Mouse (Mus musculus) limb, embryonic 15.5 days (tissue): Measurements from ENCODE around the gene Rprd2. TPM values are rescaled to one million over a fixed set of nuclear protein-coding genes. Genes with fewer than 3 reads are reported as not detected.
"Not testable (repeated sequence)": the region's sequence is repeated elsewhere in the genome, so short reads cannot be mapped to it uniquely, and the experiment has no call there.

Experiments used
- ATAC-seq: fragments of 200-750 bp; cut with Nextera tagmentation; 2 replicates; pipeline ENCODE4 v1.8.0; 2017; ENCODE audit warnings: low read depth, moderate TSS enrichment; ENCODE audit not compliant: insufficient number of reproducible peaks, low FRiP score, low TSS enrichment
- H3K27ac ChIP-seq: fragments of 300-500 bp; sonication (generic); 2 replicates; pipeline ENCODE4 v1.5.1; 2015; ENCODE audit warnings: moderate library complexity, mild to moderate bottlenecking, inconsistent platforms
- H3K27me3 ChIP-seq: fragments of 300-500 bp; sonication (generic); 2 replicates; pipeline ENCODE4 v1.6.1; 2015; ENCODE audit warnings: inconsistent platforms
- H3K36me3 ChIP-seq: fragments of 300-500 bp; sonication (generic); 2 replicates; pipeline ENCODE4 v1.6.1; 2015; ENCODE audit warnings: inconsistent platforms
- H3K4me1 ChIP-seq: fragments of 300-500 bp; sonication (generic); 2 replicates; pipeline ENCODE4 v1.6.1; 2015; ENCODE audit warnings: inconsistent platforms
- H3K4me2 ChIP-seq: fragments of 300-500 bp; sonication (generic); 2 replicates; pipeline ENCODE4 v1.6.1; 2015; ENCODE audit warnings: mild to moderate bottlenecking, inconsistent platforms
- H3K4me3 ChIP-seq: fragments of 300-500 bp; sonication (generic); 2 replicates; pipeline ENCODE4 v1.5.1; 2015; ENCODE audit warnings: mild to moderate bottlenecking, inconsistent platforms
- H3K9ac ChIP-seq: fragments of 300-500 bp; sonication (generic); 2 replicates; pipeline ENCODE4 v1.6.1; 2015; ENCODE audit warnings: inconsistent platforms
- H3K9me3 ChIP-seq: fragments of 300-500 bp; sonication (generic); 2 replicates; pipeline ENCODE4 v1.6.1; 2016; ENCODE audit warnings: inconsistent platforms
- WGBS: fragments of 180-500 bp; shearing (Covaris S2); methylation state at CpG from one replicate; pipeline ENCODE4 v1.1.7; 2015; 5-methylcytosine and 5-hydroxymethylcytosine counted together
- polyA plus RNA-seq: library from polyadenylated mRNA; unstranded; fragments of >200 nt; fragmentation: Nextera tagmentation; extraction: Ambion mirVana; gene quantifications from 2 replicates; pipeline ENCODE4 v1.2.1, GENCODE M21; 2015

Gene Rprd2
- polyA plus RNA-seq = 19.3 and 19.6 TPM in 2 replicates

GRCm38 (mm10) chr3:95818571-95819288 lies at the start of gene Rprd2:
TSS of gene Rprd2 (minus strand) at chr3:95818863.
- H3K27ac ChIP-seq = peak within 1 kb of the TSS; percentile 100
- no peaks in the 10 kb centered on the region for H3K27me3 ChIP-seq
- H3K36me3 ChIP-seq = no peaks in the 10 kb centered on the region
- peak within 1 kb of the TSS; percentile 73 for H3K4me3 ChIP-seq
- under 1% methylated on average over 56 of the region's 60 CpGs for WGBS
- ATAC-seq = peak; percentile 50; the same call in 1 of the 2 replicates
- no peaks in the 10 kb centered on the region for H3K9me3 ChIP-seq
- peak within 1 kb of the TSS; percentile 49 for H3K4me2 ChIP-seq
- H3K4me1 ChIP-seq = peaks cover 9% of the 10 kb centered on the region
- H3K9ac ChIP-seq = peak within 1 kb of the TSS; percentile 77

GRCm38 (mm10) chr3:95867408-95867807 lies 48.7 kb upstream of the Rprd2 start:
- Histone ChIP-seq H3K4me2 (no peak overlapping the region), H3K9me3 (no peaks in the 10 kb centered on the region), H3K36me3 (peaks cover 50% of the 10 kb centered on the region), H3K27me3 (no peaks in the 10 kb centered on the region), H3K27ac (no peak overlapping the region), H3K4me1 (peaks cover 15% of the 10 kb centered on the region), H3K4me3 (no peak overlapping the region), H3K9ac (no peak overlapping the region)
- WGBS = 92% methylated on average over 2 of the region's 2 CpGs
- no peak for ATAC-seq

DNA sequence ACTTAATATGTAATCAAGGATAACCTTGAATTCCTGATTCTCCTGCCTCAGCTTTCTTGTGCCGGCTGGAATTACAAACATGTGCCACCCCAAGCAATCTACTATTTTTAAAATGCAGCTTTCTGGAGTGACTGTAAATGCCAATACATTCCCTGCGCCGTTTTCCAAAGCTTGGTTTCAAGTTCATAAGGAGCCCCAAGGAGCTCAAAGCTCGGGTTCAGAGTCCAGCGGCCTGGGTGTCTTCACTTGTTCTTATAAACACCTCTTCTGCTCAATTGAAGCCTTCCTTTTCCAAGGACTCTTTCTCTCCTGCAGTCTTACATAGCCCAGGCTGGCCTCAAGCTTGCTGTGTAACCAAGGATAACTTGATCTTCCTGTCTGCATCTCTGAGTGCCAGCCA lies 47.4 kb upstream of the Rprd2 start:
- 88% methylated on average over 5 of the region's 5 CpGs for WGBS
- Histone ChIP-seq H3K27ac (no peak overlapping the region), H3K9ac (no peak overlapping the region), H3K4me2 (no peak overlapping the region), H3K4me3 (no peak overlapping the region), H3K36me3 (peaks cover 50% of the 10 kb centered on the region), H3K9me3 (no peaks in the 10 kb centered on the region), H3K27me3 (no peaks in the 10 kb centered on the region), H3K4me1 (peaks cover 10% of the 10 kb centered on the region; the same call in 1 of the 2 replicates)
- no peak for ATAC-seq

DNA sequence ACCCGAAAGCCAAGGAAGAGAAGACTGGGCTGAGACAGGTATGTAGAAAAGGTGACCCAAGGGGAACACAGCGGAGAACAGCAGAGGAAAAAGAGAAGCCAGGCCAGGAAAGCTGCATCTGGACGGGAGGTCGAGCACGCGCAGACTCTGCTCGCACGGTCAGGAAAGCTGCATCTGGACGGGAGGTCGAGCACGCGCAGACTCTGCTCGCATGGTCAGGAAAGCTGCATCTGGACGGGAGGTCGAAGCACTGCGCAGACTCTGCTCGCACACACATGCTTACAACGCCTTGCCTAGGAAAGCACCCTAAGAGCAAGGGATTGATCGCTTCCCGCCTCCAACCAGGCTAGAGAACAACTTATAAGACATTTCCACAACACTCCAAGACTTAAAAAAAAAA lies 46.9 kb upstream of the Rprd2 start:
- no peaks in the 10 kb centered on the region for H3K27me3 ChIP-seq
- peaks cover 50% of the 10 kb centered on the region for H3K36me3 ChIP-seq
- ATAC-seq = no peak
- H3K4me3 ChIP-seq = no peak overlapping the region
- H3K9me3 ChIP-seq = no peaks in the 10 kb centered on the region
- no peak overlapping the region for H3K4me2 ChIP-seq
- no peak overlapping the region for H3K9ac ChIP-seq
- 90% methylated on average over 20 of the region's 20 CpGs for WGBS
- H3K4me1 ChIP-seq = peaks cover 8% of the 10 kb centered on the region; the same call in 1 of the 2 replicates
- no peak overlapping the region for H3K27ac ChIP-seq

GRCm38 (mm10) chr3:95865050-95865449 lies 46.4 kb upstream of the Rprd2 start:
- 87% methylated on average over 5 of the region's 5 CpGs for WGBS
- Histone ChIP-seq H3K4me2 (no peak overlapping the region), H3K27ac (no peak overlapping the region), H3K4me3 (no peak overlapping the region), H3K27me3 (no peaks in the 10 kb centered on the region), H3K4me1 (peaks cover 3% of the 10 kb centered on the region; the same call in 1 of the 2 replicates), H3K36me3 (peaks cover 50% of the 10 kb centered on the region), H3K9ac (no peak overlapping the region), H3K9me3 (no peaks in the 10 kb centered on the region)
- ATAC-seq = no peak

DNA sequence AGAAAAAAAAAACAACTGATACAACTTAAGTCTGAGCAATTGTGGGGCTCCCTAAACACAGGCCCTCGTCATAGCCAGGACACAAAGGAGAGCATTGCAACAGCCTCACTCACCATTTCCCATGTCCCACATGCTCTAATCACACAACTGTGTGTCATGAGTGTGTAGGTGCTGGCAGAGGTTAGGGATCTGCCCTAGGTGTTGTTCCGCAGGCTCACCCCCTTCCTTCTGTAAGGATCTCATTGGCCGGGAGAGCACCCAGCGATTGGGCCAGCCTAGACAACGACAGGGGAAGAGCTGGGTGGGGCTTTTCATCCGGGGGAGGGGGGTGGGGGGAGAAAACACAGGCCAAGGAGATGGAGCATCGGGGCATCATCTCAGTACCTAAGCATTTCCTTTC lies 44.9 kb upstream of the Rprd2 start:
- Histone ChIP-seq H3K9me3 (no peaks in the 10 kb centered on the region), H3K4me3 (no peak overlapping the region), H3K36me3 (peaks cover 42% of the 10 kb centered on the region), H3K4me1 (no peaks in the 10 kb centered on the region), H3K4me2 (no peak overlapping the region), H3K27ac (no peak overlapping the region), H3K27me3 (no peaks in the 10 kb centered on the region), H3K9ac (no peak overlapping the region)
- no peak for ATAC-seq
- WGBS = 69% methylated on average over 7 of the region's 7 CpGs

DNA sequence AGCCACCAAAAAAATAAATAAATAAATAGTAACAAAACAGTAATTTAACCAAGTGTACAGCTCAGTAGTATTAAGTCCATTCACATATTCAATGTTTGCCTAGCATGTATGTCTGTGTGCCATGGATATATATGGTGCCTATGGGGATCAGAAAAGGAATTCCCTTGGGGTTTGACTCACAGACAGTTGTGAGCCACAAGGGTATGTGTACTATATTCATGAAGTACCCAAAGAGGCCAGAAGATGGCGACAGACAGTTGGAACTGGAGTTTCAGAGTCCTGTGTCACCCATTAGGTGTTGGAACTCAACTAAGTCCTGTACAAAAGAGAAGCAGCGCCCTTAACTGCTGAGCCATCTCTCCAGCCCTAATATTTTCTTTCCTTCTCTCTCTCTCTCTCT lies 43.1 kb upstream of the Rprd2 start:
- Histone ChIP-seq H3K9ac (no peak overlapping the region), H3K4me2 (no peak overlapping the region), H3K4me1 (no peaks in the 10 kb centered on the region), H3K4me3 (no peak overlapping the region), H3K27me3 (no peaks in the 10 kb centered on the region), H3K36me3 (peaks cover 31% of the 10 kb centered on the region), H3K27ac (no peak overlapping the region), H3K9me3 (no peaks in the 10 kb centered on the region)
- no peak for ATAC-seq
- WGBS = 52% methylated on average over 2 of the region's 2 CpGs

DNA sequence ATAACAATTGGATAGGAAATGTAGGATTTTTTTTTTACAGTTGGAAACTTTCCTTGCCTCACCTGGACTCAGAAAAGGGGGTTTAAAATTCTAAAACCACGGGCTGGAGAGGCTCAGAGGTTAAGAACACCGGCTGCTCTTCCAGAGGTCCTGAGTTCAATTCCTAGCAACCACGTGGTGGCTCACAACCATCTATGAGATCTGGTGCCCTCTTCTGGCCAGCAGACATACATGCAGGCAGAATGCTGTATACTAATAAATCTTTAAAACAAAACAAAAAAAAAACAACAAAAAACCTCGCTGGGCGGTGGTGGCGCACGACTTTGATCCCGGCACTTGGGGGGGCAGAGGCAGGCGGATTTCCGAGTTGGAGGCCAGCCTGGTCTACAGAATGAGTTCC lies 42.6 kb upstream of the Rprd2 start:
- no peak for ATAC-seq
- Histone ChIP-seq H3K27me3 (no peaks in the 10 kb centered on the region), H3K4me1 (no peaks in the 10 kb centered on the region), H3K36me3 (peaks cover 31% of the 10 kb centered on the region), H3K27ac (no peak overlapping the region), H3K9me3 (no peaks in the 10 kb centered on the region), H3K9ac (no peak overlapping the region), H3K4me2 (no peak overlapping the region), H3K4me3 (no peak overlapping the region)
- 79% methylated on average over 10 of the region's 10 CpGs for WGBS

GRCm38 (mm10) chr3:95860323-95860722 lies 41.7 kb upstream of the Rprd2 start:
- H3K4me3 ChIP-seq = no peak overlapping the region
- no peaks in the 10 kb centered on the region for H3K9me3 ChIP-seq
- 86% methylated on average over 3 of the region's 3 CpGs for WGBS
- no peak for ATAC-seq
- H3K9ac ChIP-seq = no peak overlapping the region
- no peak overlapping the region for H3K4me2 ChIP-seq
- no peaks in the 10 kb centered on the region for H3K27me3 ChIP-seq
- H3K4me1 ChIP-seq = no peaks in the 10 kb centered on the region
- H3K27ac ChIP-seq = no peak overlapping the region
- peaks cover 22% of the 10 kb centered on the region for H3K36me3 ChIP-seq

GRCm38 (mm10) chr3:95858278-95858677 lies 39.6 kb upstream of the Rprd2 start:
- not testable (repeated sequence) for H3K4me3 ChIP-seq, H3K27ac ChIP-seq, H3K9ac ChIP-seq, H3K9me3 ChIP-seq, ATAC-seq, H3K4me2 ChIP-seq, H3K4me1 ChIP-seq, H3K27me3 ChIP-seq, H3K36me3 ChIP-seq
- 85% methylated on average over 3 of the region's 3 CpGs for WGBS

- not testable (repeated sequence) for H3K4me2 ChIP-seq, H3K9ac ChIP-seq, H3K27ac ChIP-seq, H3K9me3 ChIP-seq, H3K4me3 ChIP-seq, H3K27me3 ChIP-seq, ATAC-seq, H3K4me1 ChIP-seq
- WGBS = 87% methylated on average over 1 of the region's 1 CpGs
- peaks cover 13% of the 10 kb centered on the region for H3K36me3 ChIP-seq
Observed at GRCm38 (mm10) chr3:95857050-95857449, 38.4 kb upstream of the Rprd2 start.

- ATAC-seq = no peak
- Histone ChIP-seq H3K4me2 (peak overlapping the region; percentile 55), H3K4me1 (no peaks in the 10 kb centered on the region), H3K36me3 (peaks cover 20% of the 10 kb centered on the region), H3K27ac (peak overlapping the region; percentile 85), H3K27me3 (no peaks in the 10 kb centered on the region), H3K9ac (peak overlapping the region; percentile 89), H3K9me3 (no peaks in the 10 kb centered on the region), H3K4me3 (peak overlapping the region; percentile 86)
- 20% methylated on average over 7 of the region's 7 CpGs for whole genome bisulfite sequencing
Observed at GRCm38 (mm10) chr3:95856115-95856514, 37.5 kb upstream of the Rprd2 start.
